Comparison of ENCODE assay signal across 12 mouse cellular contexts in genomic region chr14:7821341-7821740, GRCm38 (mm10). TPM values are rescaled to one million over a fixed set of nuclear protein-coding genes. Genes with fewer than 3 reads are reported as not detected.
A peak's percentile ranks its signal among the peaks of the same experiment; 100 is the strongest.
DNase-seq lines count a peak whose midpoint lies in the region; ATAC-seq and TF ChIP-seq lines count a peak whose summit lies in the region.
"Had no signal": no experiment of that assay in that cellular context is flagged by ENCODE, and none has a peak within 500 bp of the region (broad histone marks: within the 10 kb centered on the region; RNA-seq: fewer than 3 reads in every experiment).

No protein-coding gene starts in this region.

- H3K79me3 ChIP-seq in C2C12 (ENCODE audit: low read depth) = peaks cover 84% of the 10 kb centered on the region

- H3K4me3 ChIP-seq in C2C12 (ENCODE audit: insufficient read depth, poor library complexity, severe bottlenecking) = peak overlapping the region; percentile 95
- peak overlapping the region; percentile 88 for H3K4me3 ChIP-seq in embryonic fibroblast, embryonic 13.5 days (ENCODE audit: insufficient read depth, low read length)
- H3K4me3 ChIP-seq in limb, embryonic 14.5 days (replicated peaks; ENCODE audit: low read length) = peak overlapping the region; percentile 87
- H3K4me3 ChIP-seq: midbrain, embryonic 13.5 days had no signal

- TF ChIP-seq CTCF in C2C12 (IDR thresholded peaks at IDR 0.05; ENCODE audit: control insufficient read depth, insufficient read depth, insufficient read length) = no peak
- TF ChIP-seq CTCF in embryonic fibroblast, embryonic 13.5 days (IDR thresholded peaks at IDR 0.05; ENCODE audit: borderline replicate concordance, insufficient read depth, low read length) = no peak

- peak; percentile 28 to 45 for DNase-seq in heart, adult 9 months (ENCODE audit: low spot score in 2 of 2)
- no peak for DNase-seq in heart, postnatal 25 days (ENCODE audit: low spot score)
- no peak for DNase-seq in limb, embryonic 14.5 days (ENCODE audit: low spot score)
- no peak for DNase-seq in urinary bladder, adult 2 months (ENCODE audit: low spot score)
- DNase-seq in retina, postnatal 1 day = no peak
- DNase-seq: cerebellum, postnatal 10 days; kidney, adult 11 months; lung, adult 2 months had no signal

- no peaks in the 10 kb centered on the region for H3K27me3 ChIP-seq in C2C12 (ENCODE audit: control insufficient read depth, insufficient read depth, insufficient read length)
- H3K27me3 ChIP-seq in limb, embryonic 14.5 days (ENCODE audit: control insufficient read depth, insufficient read depth, low read length) = no peaks in the 10 kb centered on the region
- H3K27me3 ChIP-seq: CH12.LX; midbrain, embryonic 13.5 days had no signal

- H3K4me1 ChIP-seq in embryonic fibroblast, embryonic 13.5 days (ENCODE audit: control insufficient read depth, insufficient read depth, low read length) = peaks cover 23% of the 10 kb centered on the region
- peaks cover 63% of the 10 kb centered on the region for H3K4me1 ChIP-seq in limb, embryonic 14.5 days (ENCODE audit: control insufficient read depth, insufficient read depth, low read length)

- peak overlapping the region; percentile 88 for H3K27ac ChIP-seq in embryonic fibroblast, embryonic 13.5 days (ENCODE audit: insufficient read depth, low read length)
- H3K27ac ChIP-seq in limb, embryonic 14.5 days (replicated peaks; ENCODE audit: low read depth, low read length) = no peak overlapping the region
- H3K27ac ChIP-seq: midbrain, embryonic 13.5 days had no signal

- H3K9me3 ChIP-seq in limb, embryonic 14.5 days (ENCODE audit: control insufficient read depth, low read length) = no peaks in the 10 kb centered on the region
- H3K9me3 ChIP-seq: midbrain, embryonic 13.5 days had no signal

- no peak for TF ChIP-seq POLR2A in embryonic fibroblast, embryonic 13.5 days (IDR thresholded peaks at IDR 0.05; ENCODE audit: low read depth, low read length)
- no peak for TF ChIP-seq POLR2A in limb, embryonic 14.5 days (IDR thresholded peaks at IDR 0.05; ENCODE audit: borderline replicate concordance, extremely low read depth, insufficient read depth, insufficient read length)

- H3K9ac ChIP-seq in limb, embryonic 14.5 days (ENCODE audit: low read depth, low read length, severe bottlenecking) = no peak overlapping the region
- H3K9ac ChIP-seq: midbrain, embryonic 13.5 days had no signal

- peaks cover 54% of the 10 kb centered on the region for H3K36me3 ChIP-seq in C2C12 (ENCODE audit: control insufficient read depth, insufficient read depth)
- H3K36me3 ChIP-seq in limb, embryonic 14.5 days (ENCODE audit: control insufficient read depth, insufficient read depth, low read length) = 0 out of 2 replicates have a peak, but pooled peaks cover 2% of the 10 kb centered on the region
- H3K36me3 ChIP-seq: midbrain, embryonic 13.5 days had no signal

- H3ac ChIP-seq in C2C12 (ENCODE audit: control insufficient read depth, insufficient read length, low read depth) = no peak overlapping the region

- peaks cover 87% of the 10 kb centered on the region for H3K79me2 ChIP-seq in C2C12 (ENCODE audit: control insufficient read depth, insufficient read depth)

- ATAC-seq in limb, embryonic 14.5 days (ENCODE audit: low FRiP score, low read depth) = no peak
- ATAC-seq: midbrain, embryonic 13.5 days had no signal

- intact Hi-C loops in heart, postnatal 25 days (cut with DNase I) = no loop called here

- 51% methylated on average over 8 of the region's 8 CpGs for WGBS in limb, embryonic 14.5 days

- H3K4me2 ChIP-seq in limb, embryonic 14.5 days (replicated peaks; ENCODE audit: low read depth, low read length, severe bottlenecking) = peak overlapping the region; percentile 82
- H3K4me2 ChIP-seq: midbrain, embryonic 13.5 days had no signal

TF ChIP-seq in C2C12, 6 proteins besides CTCF, POLR2A, EP300 and RAD21:
- TF ChIP-seq MYOG (IDR thresholded peaks at IDR 0.05; ENCODE audit: control insufficient read depth, extremely low read depth, insufficient read length) (no peak), MAX (IDR thresholded peaks at IDR 0.05) (no peak)

RNA-seq across cellular contexts. Expression of gene Flnb, which starts 3.6 kb away (rescaled TPM):
- 10 to 100 TPM; 21.9 to 27.7 TPM for total RNA-seq in heart, postnatal 25 days (2021)
- polyA plus RNA-seq in C2C12 (2012; fragmentation: generic; extraction: Trizol) = 154 TPM
- 190 and 401 TPM in 2 replicates for polyA plus RNA-seq in embryonic fibroblast, embryonic 13.5 days (2011; ENCODE audit: insufficient read length, low read depth, missing spikeins)
- 58.7 and 65.2 TPM in 2 replicates for polyA plus RNA-seq in limb, embryonic 14.5 days (2012; rRNA removed)
- 39.4 and 46.5 TPM in 2 replicates for polyA plus RNA-seq in limb, embryonic 14.5 days (2014; fragmentation: Nextera tagmentation; extraction: Ambion mirVana)
- polyA plus RNA-seq in urinary bladder, adult 2 months (2012; rRNA removed) = 47.4 and 48.6 TPM in 2 replicates

RNA-seq across cellular contexts. Expression of gene Gm26661, which starts 30.0 kb away (rescaled TPM):
- total RNA-seq in heart, postnatal 25 days (2021) = not detected
- not detected for polyA plus RNA-seq in C2C12 (2012; fragmentation: generic; extraction: Trizol)
- not detected in 2 replicates for polyA plus RNA-seq in embryonic fibroblast, embryonic 13.5 days (2011; ENCODE audit: insufficient read length, low read depth, missing spikeins)
- polyA plus RNA-seq in limb, embryonic 14.5 days (2012; rRNA removed) = not detected in 2 replicates
- polyA plus RNA-seq in limb, embryonic 14.5 days (2014; fragmentation: Nextera tagmentation; extraction: Ambion mirVana) = not detected in 2 replicates
- polyA plus RNA-seq in urinary bladder, adult 2 months (2012; rRNA removed) = not detected in 2 replicates
- total RNA-seq: CH12.LX had no signal
- polyA plus RNA-seq: lung, adult 2 months; midbrain, embryonic 13.5 days had no signal

Comparison
In these comparisons a context has a peak if more than half of its experiments do, and no peak if none do; other contexts are left out.
1. DNase-seq: peak in heart, adult 9 months (2 of 2); none in heart, postnatal 25 days (single experiment), limb, embryonic 14.5 days (single experiment), urinary bladder, adult 2 months (single experiment) and retina, postnatal 1 day (single experiment).
2. Peak in every context shown above with its lines, with median percentiles within 50 percentile points of each other: H3K4me3 ChIP-seq.